Mouse (Mus musculus) ES-Bruce4 (cell line): ENCODE data around the gene Hyal1.

Experiments
- CTCF ChIP-seq: IDR thresholded peaks from one replicate; pipeline ENCODE4 v1.8.1; 2011; ENCODE audit warnings: low read depth, low read length
- EP300 ChIP-seq: IDR thresholded peaks from 2 replicates; pipeline ENCODE4 v1.6.1; 2011; ENCODE audit warnings: low read depth, low read length; ENCODE audit not compliant: insufficient read depth
- POLR2A ChIP-seq: IDR thresholded peaks from one replicate; pipeline ENCODE4 v1.8.1; 2011; ENCODE audit warnings: low read length; ENCODE audit not compliant: insufficient read depth

- no peak for TF ChIP-seq POLR2A
- TF ChIP-seq CTCF: no peak
- no peak for TF ChIP-seq EP300
Observed at GRCm38 (mm10) chr9:107627387-107628255, 50.9 kb downstream of the Hyal1 start.
